Mouse (Mus musculus) liver, postnatal 0 days (tissue): ENCODE results near the gene Runx3.

ENCODE experiments used
- CTCF ChIP-seq: sonication (generic); IDR thresholded peaks from 2 replicates; pipeline ENCODE4 v1.5.1; 2016; ENCODE audit warnings: antibody characterized with exemption, low read depth
- EP300 ChIP-seq: IDR thresholded peaks from 2 replicates; pipeline ENCODE4 v1.6.1; 2016; ENCODE audit warnings: antibody characterized with exemption, low read depth, mild to moderate bottlenecking

- TF ChIP-seq CTCF (no peak), EP300 (no peak)
Observed at GRCm38 (mm10) chr4:135092871-135093270, 27.6 kb upstream of the Runx3 start.
